25 mouse cellular contexts compared by ENCODE assay signal in genomic region chr19:24217851-24218250, GRCm38 (mm10).
"Had no signal": no experiment of that assay in that cellular context is flagged by ENCODE, and none has a peak within 500 bp of the region (broad histone marks: within the 10 kb centered on the region; RNA-seq: fewer than 3 reads in every experiment).

No protein-coding gene starts in this region.

- H3K36me3 ChIP-seq: limb, embryonic 10.5 days; limb, embryonic 13.5 days; liver, embryonic 12.5 days; liver, embryonic 15.5 days; lung, embryonic 15.5 days; midbrain, embryonic 12.5 days; midbrain, embryonic 15.5 days; neural tube, embryonic 12.5 days; neural tube, embryonic 15.5 days had no signal

- ATAC-seq: liver, embryonic 12.5 days; midbrain, embryonic 15.5 days had no signal

- H3K27ac ChIP-seq: kidney, postnatal 0 days; layer of hippocampus, adult 2 months; limb, embryonic 10.5 days; limb, embryonic 13.5 days; liver, embryonic 12.5 days; liver, embryonic 15.5 days; lung, embryonic 15.5 days; midbrain, embryonic 12.5 days; midbrain, embryonic 15.5 days; neural tube, embryonic 12.5 days; neural tube, embryonic 15.5 days; stomach, postnatal 0 days had no signal

- H3K9ac ChIP-seq: limb, embryonic 13.5 days; liver, embryonic 12.5 days; liver, embryonic 15.5 days; lung, embryonic 15.5 days; midbrain, embryonic 12.5 days; midbrain, embryonic 15.5 days; neural tube, embryonic 12.5 days; neural tube, embryonic 15.5 days had no signal

- H3K27me3 ChIP-seq: lung, embryonic 15.5 days; midbrain, embryonic 15.5 days; neural tube, embryonic 12.5 days; neural tube, embryonic 15.5 days had no signal

- DNase-seq: kidney, postnatal 25 days; layer of hippocampus, adult 9-11 months; liver; lung, adult 18-20 months; lung, postnatal 10 days; lung, postnatal 36 days; right cerebral cortex, adult 18-20 months; right cerebral cortex, postnatal 14 days; right cerebral cortex, postnatal 4 days; thymus, adult 2 months; thymus, postnatal 14 days; thymus, postnatal 4 days had no signal

- H3K9me3 ChIP-seq: limb, embryonic 10.5 days; limb, embryonic 13.5 days; liver, embryonic 12.5 days; liver, embryonic 15.5 days; lung, embryonic 15.5 days; megakaryocyte, embryonic 14.5 days; midbrain, embryonic 12.5 days; midbrain, embryonic 15.5 days; neural tube, embryonic 12.5 days; neural tube, embryonic 15.5 days had no signal

- H3K4me3 ChIP-seq: layer of hippocampus, adult 2 months; limb, embryonic 10.5 days; limb, embryonic 13.5 days; liver, embryonic 12.5 days; liver, embryonic 15.5 days; lung, embryonic 15.5 days; megakaryocyte, embryonic 14.5 days; midbrain, embryonic 12.5 days; midbrain, embryonic 15.5 days; neural tube, embryonic 12.5 days; neural tube, embryonic 15.5 days had no signal

- H3K4me1 ChIP-seq: liver, embryonic 12.5 days; megakaryocyte, embryonic 14.5 days; neural tube, embryonic 15.5 days had no signal
